Mouse (Mus musculus): ENCODE data around the gene Shb. TPM values are rescaled to one million over a fixed set of nuclear protein-coding genes. Genes with fewer than 3 reads are reported as not detected.

Gene Shb
- polyA plus RNA-seq, 1 experiment from 2014 or later: 7.3 TPM

GRCm38 (mm10) chr4:45442237-45442636 is 90.0 kb downstream of the Shb start:
- 53% methylated on average over 3 of the region's 3 CpGs for WGBS

GRCm38 (mm10) chr4:45441778-45442177 is 90.5 kb downstream of the Shb start:
- Histone ChIP-seq H3K9me3 (ENCODE audit: control insufficient read depth, low read length) (no peaks in the 10 kb centered on the region), H3K4me2 (ENCODE audit: low read length) (no peak overlapping the region), H3K4me1 (replicated peaks; ENCODE audit: control insufficient read depth, insufficient read depth, low read length) (peaks cover 20% of the 10 kb centered on the region), H3K9ac (ENCODE audit: low read length) (no peak overlapping the region), H3K27ac (ENCODE audit: low read depth) (no peak overlapping the region), H3K4me3 (ENCODE audit: low read depth, low read length) (no peak overlapping the region), H3K36me3 (ENCODE audit: control insufficient read depth, insufficient read depth, low read length) (peaks cover 14% of the 10 kb centered on the region), H3K27me3 (replicated peaks; ENCODE audit: control insufficient read depth, insufficient read depth, low read length) (no peaks in the 10 kb centered on the region)
- 67% methylated on average over 1 of the region's 1 CpGs for WGBS
- ATAC-seq (replicated peaks; ENCODE audit: low FRiP score, low TSS enrichment, low read depth): no peak
- DNase-seq (ENCODE audit: low spot score): no peak

More at GRCm38 (mm10) chr4:45442237-45442636, 90.0 kb downstream of the Shb start:
- H3K4me1 ChIP-seq (replicated peaks; ENCODE audit: control insufficient read depth, insufficient read depth, low read length): peaks cover 16% of the 10 kb centered on the region
- no peak for ATAC-seq (replicated peaks; ENCODE audit: low FRiP score, low TSS enrichment, low read depth)
- H3K27me3 ChIP-seq (replicated peaks; ENCODE audit: control insufficient read depth, insufficient read depth, low read length): no peaks in the 10 kb centered on the region
- H3K9me3 ChIP-seq (ENCODE audit: control insufficient read depth, low read length): no peaks in the 10 kb centered on the region
- H3K4me3 ChIP-seq (ENCODE audit: low read depth, low read length): no peak overlapping the region
- no peak overlapping the region for H3K4me2 ChIP-seq (ENCODE audit: low read length)
- no peak overlapping the region for H3K27ac ChIP-seq (ENCODE audit: low read depth)
- DNase-seq (ENCODE audit: low spot score): no peak
- no peak overlapping the region for H3K9ac ChIP-seq (ENCODE audit: low read length)
- H3K36me3 ChIP-seq (ENCODE audit: control insufficient read depth, insufficient read depth, low read length): peaks cover 14% of the 10 kb centered on the region

- no peak overlapping the region for H3K4me2 ChIP-seq (ENCODE audit: low read length)
- no peak overlapping the region for H3K4me3 ChIP-seq (ENCODE audit: low read depth, low read length)
- DNase-seq (ENCODE audit: low spot score) (no peak), ATAC-seq (replicated peaks; ENCODE audit: low FRiP score, low TSS enrichment, low read depth) (no peak)
- peaks cover 8% of the 10 kb centered on the region for H3K36me3 ChIP-seq (ENCODE audit: control insufficient read depth, insufficient read depth, low read length)
- no peak overlapping the region for H3K9ac ChIP-seq (ENCODE audit: low read length)
- WGBS: 21% methylated on average over 5 of the region's 5 CpGs
- H3K4me1 ChIP-seq (replicated peaks; ENCODE audit: control insufficient read depth, insufficient read depth, low read length): peaks cover 39% of the 10 kb centered on the region
- H3K9me3 ChIP-seq (ENCODE audit: control insufficient read depth, low read length): no peaks in the 10 kb centered on the region
- no peaks in the 10 kb centered on the region for H3K27me3 ChIP-seq (replicated peaks; ENCODE audit: control insufficient read depth, insufficient read depth, low read length)
- peak overlapping the region; percentile 18 for H3K27ac ChIP-seq (ENCODE audit: low read depth)
These were observed 93.0 kb downstream of the Shb start for GRCm38 (mm10) chr4:45439281-45439680.

- no peaks in the 10 kb centered on the region for H3K36me3 ChIP-seq (ENCODE audit: control insufficient read depth, insufficient read depth, low read length)
- H3K27me3 ChIP-seq (replicated peaks; ENCODE audit: control insufficient read depth, insufficient read depth, low read length): no peaks in the 10 kb centered on the region
- H3K4me2 ChIP-seq (ENCODE audit: low read length): no peak overlapping the region
- 24% methylated on average over 3 of the region's 3 CpGs for WGBS
- no peak overlapping the region for H3K9ac ChIP-seq (ENCODE audit: low read length)
- no peak overlapping the region for H3K4me3 ChIP-seq (ENCODE audit: low read depth, low read length)
- H3K4me1 ChIP-seq (replicated peaks; ENCODE audit: control insufficient read depth, insufficient read depth, low read length): peaks cover 39% of the 10 kb centered on the region
- H3K27ac ChIP-seq (ENCODE audit: low read depth): no peak overlapping the region
- ATAC-seq (replicated peaks; ENCODE audit: low FRiP score, low TSS enrichment, low read depth): no peak; the same call in 1 of the 2 replicates
- no peaks in the 10 kb centered on the region for H3K9me3 ChIP-seq (ENCODE audit: control insufficient read depth, low read length)
- no peak for DNase-seq (ENCODE audit: low spot score)
These were observed 95.3 kb downstream of the Shb start for GRCm38 (mm10) chr4:45437010-45437409.

GRCm38 (mm10) chr4:45436383-45436913 is 95.8 kb downstream of the Shb start:
- Histone ChIP-seq H3K4me2 (ENCODE audit: low read length) (no peak overlapping the region), H3K9me3 (ENCODE audit: control insufficient read depth, low read length) (no peaks in the 10 kb centered on the region), H3K27ac (ENCODE audit: low read depth) (no peak overlapping the region), H3K4me3 (ENCODE audit: low read depth, low read length) (no peak overlapping the region), H3K36me3 (ENCODE audit: control insufficient read depth, insufficient read depth, low read length) (no peaks in the 10 kb centered on the region), H3K9ac (ENCODE audit: low read length) (no peak overlapping the region), H3K4me1 (replicated peaks; ENCODE audit: control insufficient read depth, insufficient read depth, low read length) (peaks cover 39% of the 10 kb centered on the region), H3K27me3 (replicated peaks; ENCODE audit: control insufficient read depth, insufficient read depth, low read length) (no peaks in the 10 kb centered on the region)
- DNase-seq (ENCODE audit: low spot score): no peak
- peak; percentile 21; the same call in 1 of the 2 replicates for ATAC-seq (replicated peaks; ENCODE audit: low FRiP score, low TSS enrichment, low read depth)
- WGBS: 38% methylated on average over 7 of the region's 7 CpGs

GRCm38 (mm10) chr4:45435899-45436298 is 96.4 kb downstream of the Shb start:
- Histone ChIP-seq H3K9me3 (ENCODE audit: control insufficient read depth, low read length) (no peaks in the 10 kb centered on the region), H3K36me3 (ENCODE audit: control insufficient read depth, insufficient read depth, low read length) (no peaks in the 10 kb centered on the region), H3K27me3 (replicated peaks; ENCODE audit: control insufficient read depth, insufficient read depth, low read length) (no peaks in the 10 kb centered on the region), H3K4me2 (ENCODE audit: low read length) (no peak overlapping the region), H3K9ac (ENCODE audit: low read length) (no peak overlapping the region), H3K27ac (ENCODE audit: low read depth) (no peak overlapping the region), H3K4me3 (ENCODE audit: low read depth, low read length) (no peak overlapping the region), H3K4me1 (replicated peaks; ENCODE audit: control insufficient read depth, insufficient read depth, low read length) (peaks cover 39% of the 10 kb centered on the region)
- 38% methylated on average over 2 of the region's 2 CpGs for WGBS
- no peak for DNase-seq (ENCODE audit: low spot score)
- ATAC-seq (replicated peaks; ENCODE audit: low FRiP score, low TSS enrichment, low read depth): no peak

GRCm38 (mm10) chr4:45434681-45435080 is 97.6 kb downstream of the Shb start:
- no peaks in the 10 kb centered on the region for H3K27me3 ChIP-seq (replicated peaks; ENCODE audit: control insufficient read depth, insufficient read depth, low read length)
- 80% methylated on average over 4 of the region's 4 CpGs for WGBS
- peaks cover 36% of the 10 kb centered on the region for H3K4me1 ChIP-seq (replicated peaks; ENCODE audit: control insufficient read depth, insufficient read depth, low read length)
- H3K4me2 ChIP-seq (ENCODE audit: low read length): no peak overlapping the region
- H3K27ac ChIP-seq (ENCODE audit: low read depth): no peak overlapping the region
- H3K9ac ChIP-seq (ENCODE audit: low read length): no peak overlapping the region
- DNase-seq (ENCODE audit: low spot score): no peak
- no peaks in the 10 kb centered on the region for H3K36me3 ChIP-seq (ENCODE audit: control insufficient read depth, insufficient read depth, low read length)
- ATAC-seq (replicated peaks; ENCODE audit: low FRiP score, low TSS enrichment, low read depth): no peak
- H3K4me3 ChIP-seq (ENCODE audit: low read depth, low read length): no peak overlapping the region
- H3K9me3 ChIP-seq (ENCODE audit: control insufficient read depth, low read length): no peaks in the 10 kb centered on the region

- ATAC-seq (replicated peaks; ENCODE audit: low FRiP score, low TSS enrichment, low read depth) (no peak), DNase-seq (ENCODE audit: low spot score) (no peak)
- Histone ChIP-seq H3K36me3 (ENCODE audit: control insufficient read depth, insufficient read depth, low read length) (no peaks in the 10 kb centered on the region), H3K4me3 (ENCODE audit: low read depth, low read length) (no peak overlapping the region), H3K9ac (ENCODE audit: low read length) (no peak overlapping the region), H3K27ac (ENCODE audit: low read depth) (no peak overlapping the region), H3K9me3 (ENCODE audit: control insufficient read depth, low read length) (no peaks in the 10 kb centered on the region), H3K4me2 (ENCODE audit: low read length) (no peak overlapping the region), H3K4me1 (replicated peaks; ENCODE audit: control insufficient read depth, insufficient read depth, low read length) (peaks cover 30% of the 10 kb centered on the region), H3K27me3 (replicated peaks; ENCODE audit: control insufficient read depth, insufficient read depth, low read length) (no peaks in the 10 kb centered on the region)
- 95% methylated on average over 12 of the region's 12 CpGs for WGBS
These were observed 98.2 kb downstream of the Shb start for GRCm38 (mm10) chr4:45434071-45434470.

- H3K4me1 ChIP-seq (replicated peaks; ENCODE audit: control insufficient read depth, insufficient read depth, low read length): peaks cover 19% of the 10 kb centered on the region
- H3K9ac ChIP-seq (ENCODE audit: low read length): no peak overlapping the region
- H3K9me3 ChIP-seq (ENCODE audit: control insufficient read depth, low read length): no peaks in the 10 kb centered on the region
- H3K27me3 ChIP-seq (replicated peaks; ENCODE audit: control insufficient read depth, insufficient read depth, low read length): no peaks in the 10 kb centered on the region
- ATAC-seq (replicated peaks; ENCODE audit: low FRiP score, low TSS enrichment, low read depth): no peak
- 87% methylated on average over 3 of the region's 3 CpGs for WGBS
- H3K36me3 ChIP-seq (ENCODE audit: control insufficient read depth, insufficient read depth, low read length): no peaks in the 10 kb centered on the region
- no peak overlapping the region for H3K4me2 ChIP-seq (ENCODE audit: low read length)
- no peak overlapping the region for H3K4me3 ChIP-seq (ENCODE audit: low read depth, low read length)
- DNase-seq (ENCODE audit: low spot score): no peak
- no peak overlapping the region for H3K27ac ChIP-seq (ENCODE audit: low read depth)
These were observed 100.5 kb downstream of the Shb start for GRCm38 (mm10) chr4:45431806-45432205.
